Mouse (Mus musculus) intestine, embryonic 16.5 days (tissue): ENCODE data around the gene Rnf222. TPM values are rescaled to one million over a fixed set of nuclear protein-coding genes. Genes with fewer than 3 reads are reported as not detected.

ENCODE experiments used
- ATAC-seq: fragments of 200-750 bp; cut with Nextera tagmentation; 2 replicates; pipeline ENCODE4 v1.8.0; 2017; ENCODE audit warnings: moderate TSS enrichment, moderate library complexity
- H3K27ac ChIP-seq: fragments of 300-500 bp; sonication (generic); 2 replicates; pipeline ENCODE4 v1.5.1; 2014; ENCODE audit warnings: mild to moderate bottlenecking, low read length
- H3K27me3 ChIP-seq: fragments of 300-500 bp; sonication (generic); replicated peaks from 2 replicates; pipeline ENCODE4 v1.6.1; 2014; ENCODE audit warnings: low read length, control low read depth, mixed read lengths; ENCODE audit not compliant: control insufficient read depth, insufficient read depth
- H3K36me3 ChIP-seq: fragments of 300-500 bp; sonication (generic); 2 replicates; pipeline ENCODE4 v1.6.1; 2014; ENCODE audit warnings: low read length, control low read depth; ENCODE audit not compliant: control insufficient read depth, insufficient read depth
- H3K4me1 ChIP-seq: fragments of 300-500 bp; sonication (generic); 2 replicates; pipeline ENCODE4 v1.6.1; 2014; ENCODE audit warnings: low read length, control low read depth, mixed read lengths; ENCODE audit not compliant: control insufficient read depth, insufficient read depth
- H3K4me2 ChIP-seq: fragments of 300-500 bp; sonication (generic); 2 replicates; pipeline ENCODE4 v1.6.1; 2014; ENCODE audit warnings: low read depth, low read length, control low read depth
- H3K4me3 ChIP-seq: fragments of 300-500 bp; sonication (generic); 2 replicates; pipeline ENCODE4 v1.5.1; 2014; ENCODE audit warnings: mild to moderate bottlenecking, low read length
- H3K9ac ChIP-seq: fragments of 300-500 bp; sonication (generic); 2 replicates; pipeline ENCODE4 v1.6.1; 2014; ENCODE audit warnings: low read depth, low read length
- H3K9me3 ChIP-seq: fragments of 300-500 bp; sonication (generic); 2 replicates; pipeline ENCODE4 v1.6.1; 2016; ENCODE audit warnings: low read length, control low read depth; ENCODE audit not compliant: control insufficient read depth
- WGBS: fragments of 180-500 bp; shearing (Covaris S2); extraction: QIAGEN DNeasy Blood & Tissue Kit; methylation state at CpG from one replicate; pipeline ENCODE4 v1.1.7; 2014; 5-methylcytosine and 5-hydroxymethylcytosine counted together
- polyA plus RNA-seq: library from polyadenylated mRNA; unstranded; fragments of >200 nt; fragmentation: Nextera tagmentation; extraction: Ambion mirVana; gene quantifications from 2 replicates; pipeline ENCODE4 v1.2.1, GENCODE M21; 2015

Rnf222 gene
- polyA plus RNA-seq, 1 experiment from 2014 or later, result 0.34 TPM

GRCm38 (mm10) chr11:68859943-68860593, 28.3 kb upstream of the Rnf222 start:
- Histone ChIP-seq H3K9me3 (no peaks in the 10 kb centered on the region), H3K27ac (no peak overlapping the region), H3K4me1 (peaks cover 3% of the 10 kb centered on the region), H3K9ac (no peak overlapping the region), H3K27me3 (no peaks in the 10 kb centered on the region), H3K36me3 (no peaks in the 10 kb centered on the region), H3K4me2 (no peak overlapping the region), H3K4me3 (no peak overlapping the region)
- WGBS, result 73% methylated on average over 8 of the region's 8 CpGs
- no peak for ATAC-seq

- Histone ChIP-seq H3K27me3 (no peaks in the 10 kb centered on the region), H3K9me3 (no peaks in the 10 kb centered on the region), H3K27ac (no peak overlapping the region), H3K9ac (no peak overlapping the region), H3K4me1 (peaks cover 5% of the 10 kb centered on the region), H3K36me3 (no peaks in the 10 kb centered on the region), H3K4me3 (no peak overlapping the region), H3K4me2 (no peak overlapping the region)
- 73% methylated on average over 2 of the region's 2 CpGs for WGBS
- no peak for ATAC-seq
Measured at GRCm38 (mm10) chr11:68862260-68862659, 26.1 kb upstream of the Rnf222 start.

DNA sequence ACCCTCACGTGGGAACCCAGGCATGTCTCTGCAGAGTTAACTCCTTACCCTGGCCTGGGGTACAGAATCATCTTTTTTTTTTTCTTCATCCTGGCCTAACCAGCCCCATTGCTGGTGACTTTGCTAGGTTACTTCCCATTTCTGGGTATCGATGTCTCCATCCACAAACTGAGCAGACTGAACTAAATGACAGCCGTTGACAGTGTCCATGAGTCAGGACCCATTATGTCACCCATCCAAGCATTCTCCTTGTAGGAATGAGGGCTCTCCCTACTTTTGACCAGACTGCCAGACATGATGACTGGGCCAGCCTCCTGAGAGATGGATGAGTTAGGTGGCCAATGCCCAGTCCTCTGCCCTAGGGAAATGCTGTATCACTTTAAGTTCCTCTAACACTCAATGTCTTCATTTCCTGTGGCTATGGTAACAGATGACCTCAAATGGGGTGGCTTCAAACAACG, 24.7 kb upstream of the Rnf222 start:
- WGBS, result 70% methylated on average over 4 of the region's 4 CpGs

GRCm38 (mm10) chr11:68864544-68865189, 23.7 kb upstream of the Rnf222 start:
- Histone ChIP-seq H3K9me3 (no peaks in the 10 kb centered on the region), H3K4me3 (no peak overlapping the region), H3K27me3 (no peaks in the 10 kb centered on the region), H3K9ac (no peak overlapping the region), H3K4me2 (no peak overlapping the region), H3K4me1 (peaks cover 5% of the 10 kb centered on the region), H3K27ac (no peak overlapping the region), H3K36me3 (no peaks in the 10 kb centered on the region)
- WGBS, result 30% methylated on average over 9 of the region's 9 CpGs
- peak; percentile 68 for ATAC-seq

More for the DNA sequence above, 24.7 kb upstream of the Rnf222 start:
- Histone ChIP-seq H3K27ac (no peak overlapping the region), H3K4me2 (no peak overlapping the region), H3K4me1 (peaks cover 5% of the 10 kb centered on the region), H3K36me3 (no peaks in the 10 kb centered on the region), H3K9me3 (no peaks in the 10 kb centered on the region), H3K4me3 (no peak overlapping the region), H3K27me3 (no peaks in the 10 kb centered on the region), H3K9ac (no peak overlapping the region)
- no peak for ATAC-seq

GRCm38 (mm10) chr11:68871277-68871676, 17.1 kb upstream of the Rnf222 start:
- no peak overlapping the region for H3K27ac ChIP-seq
- H3K4me2 ChIP-seq, result no peak overlapping the region
- no peak overlapping the region for H3K4me3 ChIP-seq
- no peaks in the 10 kb centered on the region for H3K9me3 ChIP-seq
- H3K9ac ChIP-seq, result no peak overlapping the region
- no peaks in the 10 kb centered on the region for H3K36me3 ChIP-seq
- WGBS, result 87% methylated on average over 9 of the region's 9 CpGs
- no peak for ATAC-seq
- H3K27me3 ChIP-seq, result no peaks in the 10 kb centered on the region
- H3K4me1 ChIP-seq, result no peaks in the 10 kb centered on the region

- Histone ChIP-seq H3K9ac (no peak within 1 kb of the TSS), H3K4me2 (no peak within 1 kb of the TSS)
Measured at GRCm38 (mm10) chr11:68871748-68872147, 16.6 kb upstream of the Rnf222 start, which contains the start of gene Ndel1. TSS of gene Ndel1 (minus strand) at chr11:68871858.

GRCm38 (mm10) chr11:68874841-68875240, 13.5 kb upstream of the Rnf222 start:
- Histone ChIP-seq H3K9me3 (no peaks in the 10 kb centered on the region), H3K36me3 (no peaks in the 10 kb centered on the region), H3K27me3 (no peaks in the 10 kb centered on the region), H3K27ac (no peak overlapping the region), H3K9ac (no peak overlapping the region), H3K4me2 (no peak overlapping the region), H3K4me3 (no peak overlapping the region), H3K4me1 (no peaks in the 10 kb centered on the region)
- 0% methylated on average over 2 of the region's 2 CpGs for WGBS
- peak; percentile 60; the same call in 1 of the 2 replicates for ATAC-seq

More at GRCm38 (mm10) chr11:68871748-68872147, 16.6 kb upstream of the Rnf222 start, which contains the start of gene Ndel1:
- Histone ChIP-seq H3K36me3 (no peaks in the 10 kb centered on the region), H3K27ac (no peak within 1 kb of the TSS), H3K27me3 (no peaks in the 10 kb centered on the region), H3K9me3 (no peaks in the 10 kb centered on the region), H3K4me1 (no peaks in the 10 kb centered on the region), H3K4me3 (no peak within 1 kb of the TSS)
- no peak for ATAC-seq
- 51% methylated on average over 6 of the region's 6 CpGs for WGBS

DNA sequence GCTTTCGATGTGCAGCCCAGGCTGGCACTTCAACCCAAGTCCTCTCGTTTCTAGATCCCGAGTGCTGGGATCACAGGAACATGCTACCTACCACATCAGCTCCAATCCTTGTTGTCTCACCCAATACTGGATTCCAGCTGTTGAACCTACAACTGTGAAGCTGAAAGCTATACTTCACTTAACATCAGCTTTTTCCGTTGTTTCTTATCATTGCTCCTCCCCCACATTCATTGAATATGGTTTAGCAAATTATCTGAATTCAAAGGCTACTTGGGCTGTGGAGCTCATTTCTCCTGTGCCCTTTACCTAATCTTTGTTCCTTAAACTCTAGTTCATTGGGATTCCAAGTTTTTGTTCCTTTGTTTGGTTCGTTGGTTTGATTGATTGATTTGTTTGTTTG, 9.5 kb upstream of the Rnf222 start:
- Histone ChIP-seq H3K4me1 (0 out of 2 replicates have a peak, but pooled peaks cover 2% of the 10 kb centered on the region), H3K9ac (no peak overlapping the region), H3K27ac (no peak overlapping the region), H3K9me3 (no peaks in the 10 kb centered on the region), H3K4me2 (no peak overlapping the region), H3K36me3 (no peaks in the 10 kb centered on the region), H3K27me3 (no peaks in the 10 kb centered on the region), H3K4me3 (no peak overlapping the region)
- ATAC-seq, result no peak
- 83% methylated on average over 5 of the region's 5 CpGs for WGBS

DNA sequence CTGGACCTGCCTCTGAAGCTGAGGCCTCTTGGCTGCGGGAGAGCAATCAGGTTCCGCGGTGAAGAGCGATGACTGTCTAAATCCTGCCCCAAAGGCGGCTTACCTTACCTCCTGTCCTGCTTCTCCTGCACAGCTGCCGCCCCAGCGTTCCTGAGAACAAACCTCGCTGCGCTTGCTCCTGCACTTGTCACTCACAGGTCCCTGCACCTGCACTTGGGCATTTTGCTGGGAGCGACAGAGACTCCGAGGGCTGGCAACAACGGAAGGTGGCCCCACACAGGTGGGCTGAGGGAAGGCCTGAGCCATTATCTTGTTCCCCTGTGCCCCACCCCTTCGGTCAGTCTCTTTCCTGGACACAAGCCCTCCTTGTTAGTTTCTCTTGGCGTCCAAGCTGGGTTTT, 6.2 kb upstream of the Rnf222 start:
- no peaks in the 10 kb centered on the region for H3K36me3 ChIP-seq
- peak overlapping the region; percentile 78 for H3K27ac ChIP-seq
- 20% methylated on average over 14 of the region's 14 CpGs for WGBS
- peak; percentile 73 for ATAC-seq
- no peaks in the 10 kb centered on the region for H3K9me3 ChIP-seq
- peaks cover 7% of the 10 kb centered on the region; the same call in 1 of the 2 replicates for H3K4me1 ChIP-seq
- H3K27me3 ChIP-seq, result no peaks in the 10 kb centered on the region
- peak overlapping the region; percentile 33 for H3K4me2 ChIP-seq
- peak overlapping the region; percentile 46 for H3K9ac ChIP-seq
- peak overlapping the region; percentile 16 for H3K4me3 ChIP-seq
